Mouse (Mus musculus): ENCODE data around the gene Mxra8.
A peak's percentile ranks its signal among the peaks of the same experiment; 100 is the strongest.

DNA sequence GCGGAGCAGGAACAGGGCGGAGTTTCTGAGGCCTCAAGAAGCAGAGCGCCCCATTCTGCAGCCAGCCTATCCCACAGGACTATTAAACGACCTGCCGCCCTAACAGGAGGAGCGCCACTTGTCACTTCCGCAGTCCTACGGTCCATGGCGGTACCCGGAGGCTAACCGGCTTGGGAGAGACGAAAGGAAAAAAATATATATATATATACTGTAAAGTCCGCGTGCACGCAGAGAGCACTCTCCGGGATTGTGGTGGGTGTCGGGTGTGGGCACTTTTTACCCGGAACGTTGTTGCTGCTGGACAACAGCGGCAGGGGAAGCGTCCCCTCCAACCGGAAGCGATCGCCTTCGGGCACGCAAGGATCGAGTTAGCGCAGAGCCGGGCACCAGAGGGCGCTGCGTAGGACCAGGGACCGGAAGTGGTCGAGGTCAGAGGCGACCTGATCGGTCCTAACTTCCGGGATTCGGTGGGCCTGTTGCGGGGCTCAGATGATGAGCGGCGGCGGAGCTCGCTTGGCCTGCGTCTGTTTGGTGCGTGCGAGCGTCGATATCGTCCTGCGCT, 8.2 kb upstream of the Mxra8 start, which contains the start of gene Aurkaip1:
- TF ChIP-seq HCFC1 (IDR thresholded peaks at IDR 0.05; ENCODE audit: borderline replicate concordance, insufficient read depth, low read length) (peak; percentile 75), CHD2 (IDR thresholded peaks at IDR 0.05; ENCODE audit: low read depth, low read length) (0 out of 2 replicates have a peak, but pooled peaks have one; percentile 30), ZC3H11A (IDR thresholded peaks at IDR 0.05; ENCODE audit: borderline replicate concordance, low read depth, low read length) (no peak), ZNF384 (IDR thresholded peaks at IDR 0.05; ENCODE audit: low read depth, low read length) (no peak), MAFK (IDR thresholded peaks at IDR 0.05; ENCODE audit: insufficient read depth, low read depth, low read length) (no peak)
